Mouse (Mus musculus): Measurements from ENCODE around the gene Map2k1. TPM values are rescaled to one million over a fixed set of nuclear protein-coding genes. Genes with fewer than 3 reads are reported as not detected.
A peak's percentile ranks its signal among the peaks of the same experiment; 100 is the strongest.
"Not testable (repeated sequence)": the region's sequence is repeated elsewhere in the genome, so short reads cannot be mapped to it uniquely, and the experiment has no call there.

Map2k1 gene
- polyA plus RNA-seq, 1 experiment from 2014 or later: 74.4 TPM

DNA sequence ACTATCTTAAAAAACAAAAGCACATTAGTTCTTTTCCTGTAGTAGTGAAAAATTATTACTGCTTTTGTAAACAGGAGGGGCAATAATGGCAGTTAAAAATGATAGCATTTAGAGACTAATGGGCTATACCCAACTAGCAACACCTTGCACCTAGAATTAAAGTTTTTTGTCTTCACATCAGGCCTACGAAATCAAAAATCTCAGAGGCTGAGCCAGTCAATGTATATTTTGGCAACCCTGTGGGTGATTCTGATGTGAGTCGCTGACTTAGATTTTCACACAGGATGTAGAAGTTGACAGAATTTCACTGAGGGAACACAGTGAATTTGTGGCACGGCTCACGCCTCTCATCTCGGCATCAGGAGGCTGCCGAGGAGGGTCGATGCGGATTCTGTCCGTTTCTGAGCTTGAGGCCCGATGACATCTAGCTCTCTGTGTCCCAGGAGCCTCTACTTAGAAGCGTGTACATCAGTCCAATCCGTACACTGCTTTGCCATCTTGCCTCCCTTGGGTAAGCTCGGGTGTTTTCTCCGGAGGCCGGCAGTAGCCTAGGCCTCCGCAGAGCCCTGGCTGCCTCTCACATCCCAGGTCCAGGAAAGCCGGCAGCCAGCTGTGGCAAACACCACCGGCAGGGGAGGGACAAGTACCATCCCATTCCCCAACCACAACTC lies 81.2 kb downstream of the Map2k1 start:
- DNase-seq (ENCODE audit: low spot score): no peak
- Histone ChIP-seq H3K36me3 (replicated peaks; ENCODE audit: control insufficient read depth, insufficient read depth, low read depth, low read length) (peaks cover 10% of the 10 kb centered on the region), H3K9me3 (replicated peaks; ENCODE audit: control insufficient read depth, low read length) (no peaks in the 10 kb centered on the region), H3K9ac (replicated peaks; ENCODE audit: low read length) (peak overlapping the region; percentile 80), H3K4me2 (ENCODE audit: low read depth, low read length) (peak overlapping the region; percentile 69), H3K4me1 (ENCODE audit: control insufficient read depth, insufficient read depth, low read length) (no peaks in the 10 kb centered on the region), H3K4me3 (ENCODE audit: low read depth, low read length) (peak overlapping the region; percentile 71), H3K27ac (replicated peaks; ENCODE audit: low read depth, low read length) (peak overlapping the region; percentile 90), H3K27me3 (ENCODE audit: control insufficient read depth, insufficient read depth, low read length) (no peaks in the 10 kb centered on the region)
- 4% methylated on average over 18 of the region's 18 CpGs for WGBS
- no peak; the same call in 1 of the 2 replicates for ATAC-seq (replicated peaks; ENCODE audit: insufficient number of reproducible peaks, low FRiP score, low TSS enrichment, low read depth)

GRCm38 (mm10) chr9:64169967-64170366 lies 83.5 kb downstream of the Map2k1 start:
- not testable (repeated sequence) for H3K27me3 ChIP-seq (ENCODE audit: control insufficient read depth, insufficient read depth, low read length); H3K9me3 ChIP-seq (replicated peaks; ENCODE audit: control insufficient read depth, low read length); H3K36me3 ChIP-seq (replicated peaks; ENCODE audit: control insufficient read depth, insufficient read depth, low read depth, low read length); H3K4me3 ChIP-seq (ENCODE audit: low read depth, low read length); H3K9ac ChIP-seq (replicated peaks; ENCODE audit: low read length); H3K4me1 ChIP-seq (ENCODE audit: control insufficient read depth, insufficient read depth, low read length); ATAC-seq (replicated peaks; ENCODE audit: insufficient number of reproducible peaks, low FRiP score, low TSS enrichment, low read depth); H3K4me2 ChIP-seq (ENCODE audit: low read depth, low read length); DNase-seq (ENCODE audit: low spot score); H3K27ac ChIP-seq (replicated peaks; ENCODE audit: low read depth, low read length)
- 86% methylated on average over 3 of the region's 3 CpGs for WGBS

DNA sequence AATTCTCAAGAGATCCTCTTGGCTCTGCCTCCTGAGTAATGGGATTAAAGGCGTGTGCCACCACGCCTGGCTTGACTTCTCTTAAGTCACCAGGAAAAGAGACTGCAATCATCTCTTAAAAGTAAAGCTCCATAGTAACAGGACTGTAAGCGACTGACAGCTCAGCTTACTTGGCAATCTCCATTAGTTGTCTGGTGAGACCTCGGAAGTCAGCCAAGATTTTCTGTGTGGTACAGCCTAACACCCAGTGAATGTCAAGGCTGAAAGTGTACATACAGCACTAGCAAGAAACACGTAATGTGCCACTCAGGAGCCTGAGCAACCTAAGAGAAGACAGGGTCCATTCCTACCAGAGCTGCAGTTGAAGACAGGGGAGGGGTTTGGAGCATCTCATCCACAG lies 93.0 kb downstream of the Map2k1 start:
- H3K4me2 ChIP-seq (ENCODE audit: low read depth, low read length): no peak overlapping the region
- ATAC-seq (replicated peaks; ENCODE audit: insufficient number of reproducible peaks, low FRiP score, low TSS enrichment, low read depth): no peak
- WGBS: 90% methylated on average over 5 of the region's 5 CpGs
- no peak overlapping the region for H3K4me3 ChIP-seq (ENCODE audit: low read depth, low read length)
- H3K36me3 ChIP-seq (replicated peaks; ENCODE audit: control insufficient read depth, insufficient read depth, low read depth, low read length): peaks cover 7% of the 10 kb centered on the region
- H3K4me1 ChIP-seq (ENCODE audit: control insufficient read depth, insufficient read depth, low read length): no peaks in the 10 kb centered on the region
- H3K9me3 ChIP-seq (replicated peaks; ENCODE audit: control insufficient read depth, low read length): no peaks in the 10 kb centered on the region
- DNase-seq (ENCODE audit: low spot score): no peak
- H3K27me3 ChIP-seq (ENCODE audit: control insufficient read depth, insufficient read depth, low read length): no peaks in the 10 kb centered on the region
- H3K27ac ChIP-seq (replicated peaks; ENCODE audit: low read depth, low read length): no peak overlapping the region
- H3K9ac ChIP-seq (replicated peaks; ENCODE audit: low read length): no peak overlapping the region

GRCm38 (mm10) chr9:64156641-64157040 lies 96.8 kb downstream of the Map2k1 start:
- H3K4me3 ChIP-seq (ENCODE audit: low read depth, low read length): no peak overlapping the region
- H3K9me3 ChIP-seq (replicated peaks; ENCODE audit: control insufficient read depth, low read length): no peaks in the 10 kb centered on the region
- 92% methylated on average over 1 of the region's 1 CpGs for WGBS
- no peaks in the 10 kb centered on the region for H3K27me3 ChIP-seq (ENCODE audit: control insufficient read depth, insufficient read depth, low read length)
- H3K9ac ChIP-seq (replicated peaks; ENCODE audit: low read length): no peak overlapping the region
- no peaks in the 10 kb centered on the region for H3K4me1 ChIP-seq (ENCODE audit: control insufficient read depth, insufficient read depth, low read length)
- H3K27ac ChIP-seq (replicated peaks; ENCODE audit: low read depth, low read length): no peak overlapping the region
- DNase-seq (ENCODE audit: low spot score): no peak
- H3K4me2 ChIP-seq (ENCODE audit: low read depth, low read length): no peak overlapping the region
- H3K36me3 ChIP-seq (replicated peaks; ENCODE audit: control insufficient read depth, insufficient read depth, low read depth, low read length): peaks cover 11% of the 10 kb centered on the region
- no peak for ATAC-seq (replicated peaks; ENCODE audit: insufficient number of reproducible peaks, low FRiP score, low TSS enrichment, low read depth)

DNA sequence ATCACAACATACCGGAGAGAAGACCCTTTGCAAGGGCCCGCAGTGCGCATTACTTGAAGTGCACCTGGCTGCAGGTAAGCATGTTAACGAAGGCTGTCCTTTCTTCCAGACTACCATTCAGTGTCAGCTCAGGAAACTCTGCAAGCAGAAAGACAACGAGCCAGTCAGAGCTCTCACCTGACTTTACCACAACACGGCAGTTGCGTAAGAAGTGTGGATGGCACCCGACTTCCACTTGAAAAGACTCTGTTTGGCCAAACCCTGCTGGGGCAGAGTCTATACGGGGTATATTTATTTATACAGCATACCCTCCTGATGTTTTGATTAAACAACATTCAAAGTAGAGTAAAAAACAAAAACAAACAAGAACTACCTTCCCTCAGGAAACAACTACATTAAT lies 113.6 kb downstream of the Map2k1 start:
- Histone ChIP-seq H3K9me3 (replicated peaks; ENCODE audit: control insufficient read depth, low read length) (no peaks in the 10 kb centered on the region), H3K4me2 (ENCODE audit: low read depth, low read length) (no peak overlapping the region), H3K27me3 (ENCODE audit: control insufficient read depth, insufficient read depth, low read length) (no peaks in the 10 kb centered on the region), H3K4me3 (ENCODE audit: low read depth, low read length) (no peak overlapping the region), H3K4me1 (ENCODE audit: control insufficient read depth, insufficient read depth, low read length) (no peaks in the 10 kb centered on the region), H3K9ac (replicated peaks; ENCODE audit: low read length) (no peak overlapping the region), H3K27ac (replicated peaks; ENCODE audit: low read depth, low read length) (no peak overlapping the region), H3K36me3 (replicated peaks; ENCODE audit: control insufficient read depth, insufficient read depth, low read depth, low read length) (no peaks in the 10 kb centered on the region; the same call in 1 of the 2 replicates)
- 92% methylated on average over 9 of the region's 9 CpGs for WGBS
- no peak for DNase-seq (ENCODE audit: low spot score)
- ATAC-seq (replicated peaks; ENCODE audit: insufficient number of reproducible peaks, low FRiP score, low TSS enrichment, low read depth): no peak

- H3K36me3 ChIP-seq (replicated peaks; ENCODE audit: control insufficient read depth, insufficient read depth, low read depth, low read length): not testable (repeated sequence)
- WGBS: 5% methylated on average over 6 of the region's 6 CpGs
Observed at GRCm38 (mm10) chr9:64138896-64139295, 114.5 kb downstream of the Map2k1 start.

More at GRCm38 (mm10) chr9:64138896-64139295, 114.5 kb downstream of the Map2k1 start:
- H3K4me3 ChIP-seq (ENCODE audit: low read depth, low read length); H3K9ac ChIP-seq (replicated peaks; ENCODE audit: low read length); H3K9me3 ChIP-seq (replicated peaks; ENCODE audit: control insufficient read depth, low read length); ATAC-seq (replicated peaks; ENCODE audit: insufficient number of reproducible peaks, low FRiP score, low TSS enrichment, low read depth); H3K27ac ChIP-seq (replicated peaks; ENCODE audit: low read depth, low read length); H3K27me3 ChIP-seq (ENCODE audit: control insufficient read depth, insufficient read depth, low read length); H3K4me2 ChIP-seq (ENCODE audit: low read depth, low read length); H3K4me1 ChIP-seq (ENCODE audit: control insufficient read depth, insufficient read depth, low read length): not testable (repeated sequence)
- peak; percentile 71 for DNase-seq (ENCODE audit: low spot score)

Small RNA genes lying within 50 kb of the gene (microRNA-seq; reads per million reads assigned to microRNA genes)
- not detected for gene Gm24106 (ENCODE audit: borderline number of aligned reads)

Other genes starting within 250 kb of the Map2k1 start
- gene Smad6, start 231.6 kb downstream of the Map2k1 start, polyA plus RNA-seq (2014; fragmentation: Nextera tagmentation; extraction: Ambion mirVana): 9.3 and 9.8 TPM in 2 replicates
- gene Lctl, start 136.5 kb downstream of the Map2k1 start, polyA plus RNA-seq (2014; fragmentation: Nextera tagmentation; extraction: Ambion mirVana): not detected in 2 replicates
- gene Zwilch, start 80.5 kb downstream of the Map2k1 start, polyA plus RNA-seq (2014; fragmentation: Nextera tagmentation; extraction: Ambion mirVana): 30.9 and 31.9 TPM in 2 replicates
- gene Rpl4, start 80.3 kb downstream of the Map2k1 start, polyA plus RNA-seq (2014; fragmentation: Nextera tagmentation; extraction: Ambion mirVana): 1,345 and 1,364 TPM in 2 replicates
- gene Snapc5, start 74.4 kb downstream of the Map2k1 start, polyA plus RNA-seq (2014; fragmentation: Nextera tagmentation; extraction: Ambion mirVana): 23.8 and 26.0 TPM in 2 replicates
- 2.3 and 3.0 TPM in 2 replicates for gene Uchl4, start 18.4 kb downstream of the Map2k1 start, polyA plus RNA-seq (2014; fragmentation: Nextera tagmentation; extraction: Ambion mirVana)
- gene Tipin, start 27.9 kb upstream of the Map2k1 start, polyA plus RNA-seq (2014; fragmentation: Nextera tagmentation; extraction: Ambion mirVana): 278 and 306 TPM in 2 replicates
- gene Dis3l, start 87.7 kb upstream of the Map2k1 start, polyA plus RNA-seq (2014; fragmentation: Nextera tagmentation; extraction: Ambion mirVana): 22.8 and 25.5 TPM in 2 replicates
- gene Megf11, start 132.0 kb upstream of the Map2k1 start, polyA plus RNA-seq (2014; fragmentation: Nextera tagmentation; extraction: Ambion mirVana): 0.65 and 0.75 TPM in 2 replicates

Measured in embryonic facial prominence, embryonic 11.5 days (tissue).